Mouse (Mus musculus) hindbrain, embryonic 10.5 days (tissue): ENCODE measurements around the gene Rpl37. TPM values are rescaled to one million over a fixed set of nuclear protein-coding genes. Genes with fewer than 3 reads are reported as not detected.
A peak's percentile ranks its signal among the peaks of the same experiment; 100 is the strongest.

Source experiments
- DNase-seq: peaks from one replicate; pipeline ENCODE4 v3.0.0-alpha.2; 2017; ENCODE audit warnings: low spot score
- H3K27ac ChIP-seq: fragments of 300-500 bp; sonication (generic); 2 replicates; pipeline ENCODE4 v1.5.1; 2016; ENCODE audit warnings: mild to moderate bottlenecking, moderate library complexity
- H3K27me3 ChIP-seq: fragments of 300-500 bp; sonication (generic); 2 replicates; pipeline ENCODE4 v1.6.1; 2016; ENCODE audit warnings: mild to moderate bottlenecking; ENCODE audit not compliant: poor library complexity, insufficient read depth, severe bottlenecking
- H3K36me3 ChIP-seq: fragments of 300-500 bp; sonication (generic); 2 replicates; pipeline ENCODE4 v1.6.1; 2016; ENCODE audit warnings: mild to moderate bottlenecking, moderate library complexity
- H3K4me1 ChIP-seq: fragments of 300-500 bp; sonication (generic); replicated peaks from 2 replicates; pipeline ENCODE4 v1.6.1; 2016; ENCODE audit warnings: mild to moderate bottlenecking
- H3K4me3 ChIP-seq: fragments of 300-500 bp; sonication (generic); 2 replicates; pipeline ENCODE4 v1.5.1; 2016; ENCODE audit warnings: mild to moderate bottlenecking, moderate library complexity
- H3K9me3 ChIP-seq: fragments of 300-500 bp; sonication (generic); 2 replicates; pipeline ENCODE4 v1.6.1; 2016; ENCODE audit warnings: mild to moderate bottlenecking, moderate library complexity
- WGBS: fragments of 180-500 bp; shearing (Covaris S2); methylation state at CpG from one replicate; pipeline ENCODE4 v1.1.7; 2016; 5-methylcytosine and 5-hydroxymethylcytosine counted together
- polyA plus RNA-seq: library from polyadenylated mRNA; unstranded; fragments of >200 nt; fragmentation: Nextera tagmentation; extraction: Ambion mirVana; gene quantifications from 2 replicates; pipeline ENCODE4 v1.2.1, GENCODE M21; 2016

The Rpl37 gene
- polyA plus RNA-seq, 1 experiment from 2014 or later, result 417 TPM

- Histone ChIP-seq H3K27ac (no peak within 1 kb of the TSS), H3K36me3 (no peaks in the 10 kb centered on the region), H3K27me3 (no peaks in the 10 kb centered on the region), H3K4me3 (0 out of 2 replicates have a peak within 1 kb of the TSS, but pooled peaks have one; percentile 9), H3K4me1 (no peaks in the 10 kb centered on the region), H3K9me3 (no peaks in the 10 kb centered on the region)
- whole genome bisulfite sequencing, result 73% methylated on average over 21 of the region's 21 CpGs
- DNase-seq, result no peak
These were observed 8.5 kb upstream of the Rpl37 start, which contains the start of gene Card6 for GRCm38 (mm10) chr15:5107686-5108654. TSS of gene Card6 (minus strand) at chr15:5108539.

- no peaks in the 10 kb centered on the region for H3K9me3 ChIP-seq
- H3K27ac ChIP-seq, result no peak overlapping the region
- no peaks in the 10 kb centered on the region for H3K4me1 ChIP-seq
- no peak for DNase-seq
- no peak overlapping the region for H3K4me3 ChIP-seq
- WGBS, result 81% methylated on average over 3 of the region's 3 CpGs
- H3K36me3 ChIP-seq, result no peaks in the 10 kb centered on the region
- no peaks in the 10 kb centered on the region for H3K27me3 ChIP-seq
These were observed 7.8 kb upstream of the Rpl37 start for GRCm38 (mm10) chr15:5108655-5109040.

- no peaks in the 10 kb centered on the region for H3K27me3 ChIP-seq
- no peak overlapping the region for H3K4me3 ChIP-seq
- no peaks in the 10 kb centered on the region for H3K9me3 ChIP-seq
- peaks cover 10% of the 10 kb centered on the region for H3K4me1 ChIP-seq
- WGBS, result 89% methylated on average over 3 of the region's 3 CpGs
- DNase-seq, result no peak
- peaks cover 5% of the 10 kb centered on the region for H3K36me3 ChIP-seq
- no peak overlapping the region for H3K27ac ChIP-seq
These were observed 3.8 kb upstream of the Rpl37 start for GRCm38 (mm10) chr15:5112651-5113050.

- Histone ChIP-seq H3K36me3 (peaks cover 30% of the 10 kb centered on the region), H3K9me3 (no peaks in the 10 kb centered on the region), H3K4me3 (peak overlapping the region; percentile 87), H3K27me3 (no peaks in the 10 kb centered on the region), H3K4me1 (peaks cover 18% of the 10 kb centered on the region), H3K27ac (peak overlapping the region; percentile 94)
- no peak for DNase-seq
- 76% methylated on average over 8 of the region's 8 CpGs for WGBS
These were observed 1.3 kb upstream of the Rpl37 start for GRCm38 (mm10) chr15:5115173-5115572.

- Histone ChIP-seq H3K27ac (peak overlapping the region; percentile 94), H3K36me3 (peaks cover 49% of the 10 kb centered on the region)
These were observed 671 bp downstream of the Rpl37 start for GRCm38 (mm10) chr15:5117031-5117601.

GRCm38 (mm10) chr15:5118626-5119025 lies 2.2 kb downstream of the Rpl37 start:
- H3K27me3 ChIP-seq, result no peaks in the 10 kb centered on the region
- H3K4me3 ChIP-seq, result no peak overlapping the region
- DNase-seq, result no peak
- no peak overlapping the region for H3K27ac ChIP-seq
- WGBS, result 93% methylated on average over 9 of the region's 9 CpGs
- peaks cover 64% of the 10 kb centered on the region for H3K36me3 ChIP-seq
- no peaks in the 10 kb centered on the region for H3K9me3 ChIP-seq
- peaks cover 18% of the 10 kb centered on the region for H3K4me1 ChIP-seq

More at GRCm38 (mm10) chr15:5117031-5117601, 671 bp downstream of the Rpl37 start:
- peak overlapping the region; percentile 87 for H3K4me3 ChIP-seq
- no peaks in the 10 kb centered on the region for H3K27me3 ChIP-seq
- H3K9me3 ChIP-seq, result no peaks in the 10 kb centered on the region
- H3K4me1 ChIP-seq, result peaks cover 18% of the 10 kb centered on the region
- 4% methylated on average over 22 of the region's 22 CpGs for WGBS
- no peak for DNase-seq

- no peak for DNase-seq
- Histone ChIP-seq H3K4me3 (no peak overlapping the region), H3K27me3 (no peaks in the 10 kb centered on the region), H3K4me1 (peaks cover 18% of the 10 kb centered on the region), H3K9me3 (no peaks in the 10 kb centered on the region), H3K36me3 (peaks cover 67% of the 10 kb centered on the region), H3K27ac (no peak overlapping the region)
- 96% methylated on average over 2 of the region's 2 CpGs for WGBS
These were observed 2.7 kb downstream of the Rpl37 start for GRCm38 (mm10) chr15:5119192-5119591.

- H3K4me1 ChIP-seq, result peaks cover 18% of the 10 kb centered on the region
- no peaks in the 10 kb centered on the region for H3K27me3 ChIP-seq
- WGBS, result 91% methylated on average over 2 of the region's 2 CpGs
- no peak for DNase-seq
- H3K9me3 ChIP-seq, result no peaks in the 10 kb centered on the region
- peaks cover 73% of the 10 kb centered on the region for H3K36me3 ChIP-seq
- no peak overlapping the region for H3K27ac ChIP-seq
- no peak overlapping the region for H3K4me3 ChIP-seq
These were observed 3.3 kb downstream of the Rpl37 start for GRCm38 (mm10) chr15:5119707-5120106.

GRCm38 (mm10) chr15:5121535-5122313 lies 5.3 kb downstream of the Rpl37 start:
- 90% methylated on average over 12 of the region's 12 CpGs for WGBS
- Histone ChIP-seq H3K4me1 (peaks cover 11% of the 10 kb centered on the region), H3K27ac (no peak overlapping the region), H3K4me3 (no peak overlapping the region), H3K27me3 (no peaks in the 10 kb centered on the region), H3K9me3 (no peaks in the 10 kb centered on the region), H3K36me3 (peaks cover 80% of the 10 kb centered on the region)
- no peak for DNase-seq

GRCm38 (mm10) chr15:5126456-5126855 lies 10.0 kb downstream of the Rpl37 start:
- 78% methylated on average over 4 of the region's 4 CpGs for WGBS
- H3K4me1 ChIP-seq, result no peaks in the 10 kb centered on the region
- no peaks in the 10 kb centered on the region for H3K27me3 ChIP-seq
- DNase-seq, result no peak
- H3K4me3 ChIP-seq, result no peak overlapping the region
- no peaks in the 10 kb centered on the region for H3K9me3 ChIP-seq
- no peak overlapping the region for H3K27ac ChIP-seq
- peaks cover 38% of the 10 kb centered on the region for H3K36me3 ChIP-seq

- Histone ChIP-seq H3K4me3 (no peak overlapping the region), H3K27me3 (no peaks in the 10 kb centered on the region), H3K4me1 (no peaks in the 10 kb centered on the region), H3K9me3 (no peaks in the 10 kb centered on the region), H3K36me3 (peaks cover 27% of the 10 kb centered on the region), H3K27ac (no peak overlapping the region)
- WGBS, result 91% methylated on average over 2 of the region's 2 CpGs
- no peak for DNase-seq
These were observed 11.0 kb downstream of the Rpl37 start for GRCm38 (mm10) chr15:5127487-5127886.

- Histone ChIP-seq H3K27ac (no peak overlapping the region), H3K36me3 (peaks cover 19% of the 10 kb centered on the region), H3K4me3 (no peak overlapping the region), H3K9me3 (no peaks in the 10 kb centered on the region), H3K27me3 (no peaks in the 10 kb centered on the region), H3K4me1 (no peaks in the 10 kb centered on the region)
- DNase-seq, result no peak
- WGBS, result 83% methylated on average over 5 of the region's 5 CpGs
These were observed 11.9 kb downstream of the Rpl37 start for GRCm38 (mm10) chr15:5128176-5128940.
